Mouse (Mus musculus) hindbrain, embryonic 13.5 days (tissue): ENCODE results near the gene Cdc20. TPM values are rescaled to one million over a fixed set of nuclear protein-coding genes. Genes with fewer than 3 reads are reported as not detected.

ENCODE experiments used
- ATAC-seq: fragments of 200-750 bp; cut with Nextera tagmentation; 2 replicates; pipeline ENCODE4 v1.8.0; 2017; ENCODE audit warnings: moderate TSS enrichment; ENCODE audit not compliant: low FRiP score
- H3K27ac ChIP-seq: fragments of 300-500 bp; sonication (generic); 2 replicates; pipeline ENCODE4 v1.5.1; 2015; ENCODE audit warnings: inconsistent platforms, mild to moderate bottlenecking, moderate library complexity
- H3K27me3 ChIP-seq: fragments of 300-500 bp; sonication (generic); 2 replicates; pipeline ENCODE4 v1.6.1; 2015; ENCODE audit warnings: mild to moderate bottlenecking, inconsistent platforms
- H3K36me3 ChIP-seq: fragments of 300-500 bp; sonication (generic); 2 replicates; pipeline ENCODE4 v1.6.1; 2015; ENCODE audit warnings: mild to moderate bottlenecking, inconsistent platforms
- H3K4me1 ChIP-seq: fragments of 300-500 bp; sonication (generic); replicated peaks from 2 replicates; pipeline ENCODE4 v1.6.1; 2015; ENCODE audit warnings: inconsistent platforms
- H3K4me2 ChIP-seq: fragments of 300-500 bp; sonication (generic); 2 replicates; pipeline ENCODE4 v1.6.1; 2015; ENCODE audit warnings: inconsistent platforms, mild to moderate bottlenecking, moderate library complexity
- H3K4me3 ChIP-seq: fragments of 300-500 bp; sonication (generic); 2 replicates; pipeline ENCODE4 v1.5.1; 2015; ENCODE audit warnings: mild to moderate bottlenecking, inconsistent platforms
- H3K9ac ChIP-seq: fragments of 300-500 bp; sonication (generic); 2 replicates; pipeline ENCODE4 v1.6.1; 2015; ENCODE audit warnings: mild to moderate bottlenecking, inconsistent platforms
- H3K9me3 ChIP-seq: fragments of 300-500 bp; sonication (generic); 2 replicates; pipeline ENCODE4 v1.6.1; 2016; ENCODE audit warnings: inconsistent platforms
- WGBS: fragments of 180-500 bp; shearing (Covaris S2); methylation state at CpG from one replicate; pipeline ENCODE4 v1.1.7; 2015; 5-methylcytosine and 5-hydroxymethylcytosine counted together
- polyA plus RNA-seq: library from polyadenylated mRNA; unstranded; fragments of >200 nt; fragmentation: Nextera tagmentation; extraction: Ambion mirVana; gene quantifications from 2 replicates; pipeline ENCODE4 v1.2.1, GENCODE M21; 2015

Gene Cdc20
- polyA plus RNA-seq, 1 experiment from 2014 or later, result 56.1 TPM

DNA sequence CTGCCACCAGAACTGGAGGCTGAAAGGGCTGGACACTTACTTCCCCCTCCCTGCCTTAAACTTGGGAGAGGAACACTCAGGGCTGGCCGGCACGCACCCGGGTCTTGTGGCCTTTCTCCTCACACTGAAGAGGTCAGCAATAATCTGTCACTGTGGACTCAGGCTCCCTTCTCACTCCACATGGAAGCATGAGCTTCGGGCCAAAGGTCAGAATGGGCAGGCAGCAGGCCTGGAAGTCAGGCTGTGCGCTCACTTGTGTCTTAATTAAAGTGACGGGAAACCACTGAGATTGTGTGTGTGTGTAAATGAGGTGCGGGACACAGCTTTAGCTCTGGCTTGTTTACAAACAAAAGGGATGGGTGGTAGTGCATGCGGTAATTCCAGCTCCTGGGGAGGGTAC is 4.8 kb downstream of the Cdc20 start:
- no peak overlapping the region for H3K4me3 ChIP-seq
- H3K9ac ChIP-seq, result no peak overlapping the region; the same call in 1 of the 2 replicates
- H3K27ac ChIP-seq, result no peak overlapping the region
- ATAC-seq, result no peak
- H3K4me2 ChIP-seq, result no peak overlapping the region
- peaks cover 35% of the 10 kb centered on the region for H3K36me3 ChIP-seq
- WGBS, result 48% methylated on average over 8 of the region's 8 CpGs
- H3K9me3 ChIP-seq, result no peaks in the 10 kb centered on the region
- peaks cover 55% of the 10 kb centered on the region for H3K4me1 ChIP-seq
- H3K27me3 ChIP-seq, result no peaks in the 10 kb centered on the region

DNA sequence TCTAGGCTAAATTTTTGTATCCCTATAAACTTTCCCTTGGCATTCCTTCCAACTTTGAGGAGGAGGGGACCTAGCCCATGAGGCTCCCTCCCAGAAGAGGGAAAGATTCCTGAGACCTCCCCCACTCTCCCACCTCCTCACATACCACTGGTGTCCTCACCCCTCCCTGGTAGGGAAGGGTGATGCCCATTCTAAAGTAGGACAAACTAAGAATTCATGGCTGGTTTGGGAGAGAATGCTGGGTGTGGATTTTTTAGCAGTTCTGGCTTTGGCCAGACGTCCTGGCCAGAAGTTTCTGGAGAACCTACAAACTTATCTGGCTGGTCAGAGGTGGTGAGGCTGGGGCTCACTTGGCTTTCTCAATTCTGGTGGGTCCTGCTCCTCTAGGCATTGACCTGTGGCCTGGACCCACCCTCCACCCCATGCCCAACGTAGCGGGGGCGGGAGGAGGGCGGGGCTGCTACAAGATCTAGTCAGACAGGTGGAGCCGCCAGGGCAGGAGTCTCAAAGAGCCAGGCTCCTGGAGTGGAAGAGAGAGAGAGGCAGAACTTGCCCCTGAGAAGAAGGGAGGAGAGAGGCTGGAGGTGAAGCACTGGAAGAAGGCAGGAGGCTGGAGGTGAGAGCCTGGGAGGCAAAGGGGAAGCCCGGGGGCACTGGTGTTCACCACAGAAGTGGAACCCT is 7.8 kb downstream of the Cdc20 start:
- ATAC-seq, result no peak
- H3K9me3 ChIP-seq, result no peaks in the 10 kb centered on the region
- H3K36me3 ChIP-seq, result peaks cover 34% of the 10 kb centered on the region
- peak overlapping the region; percentile 79; the same call in 1 of the 2 replicates for H3K4me2 ChIP-seq
- WGBS, result 67% methylated on average over 7 of the region's 7 CpGs
- H3K27ac ChIP-seq, result no peak overlapping the region
- H3K4me3 ChIP-seq, result no peak overlapping the region
- peak overlapping the region; percentile 80; the same call in 1 of the 2 replicates for H3K9ac ChIP-seq
- H3K27me3 ChIP-seq, result no peaks in the 10 kb centered on the region
- H3K4me1 ChIP-seq, result peaks cover 34% of the 10 kb centered on the region

DNA sequence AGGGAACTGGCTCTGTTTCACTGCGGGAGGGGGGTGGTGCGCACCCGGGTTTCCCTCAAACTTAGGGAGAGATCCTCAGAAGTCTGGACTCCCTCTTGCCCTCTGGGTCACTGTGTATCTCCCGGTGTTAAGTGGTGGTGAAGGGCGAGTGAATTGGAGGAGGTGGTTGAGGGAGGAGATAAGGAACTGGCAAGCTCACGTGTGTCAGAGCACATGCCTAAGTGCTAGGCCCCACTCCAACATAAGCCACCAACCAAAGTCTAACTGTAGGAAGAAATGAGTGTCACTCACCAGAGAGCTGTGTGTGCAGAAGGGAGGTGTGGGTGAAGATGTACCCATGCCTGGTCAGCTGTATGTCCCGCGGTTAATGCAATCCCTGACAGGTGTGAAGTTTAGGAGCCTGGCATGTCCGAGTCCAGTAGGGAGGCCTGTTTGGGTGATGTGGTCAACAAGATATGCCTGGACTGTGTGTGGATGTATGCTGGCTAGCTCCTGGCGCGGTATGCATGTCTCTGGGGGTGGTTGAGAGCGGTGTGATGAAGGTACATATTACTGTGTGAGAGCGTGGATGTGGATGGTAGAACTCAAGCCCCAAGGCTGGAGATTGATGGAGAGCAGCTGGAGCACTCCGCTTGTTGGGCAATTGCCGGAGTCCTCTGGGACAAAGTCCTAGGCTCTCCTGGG is 8.5 kb downstream of the Cdc20 start:
- peak; percentile 30 for ATAC-seq
- Histone ChIP-seq H3K4me3 (peak overlapping the region; percentile 53), H3K27me3 (no peaks in the 10 kb centered on the region), H3K4me2 (peak overlapping the region; percentile 79), H3K4me1 (peaks cover 34% of the 10 kb centered on the region), H3K36me3 (peaks cover 32% of the 10 kb centered on the region), H3K27ac (peak overlapping the region; percentile 73), H3K9ac (peak overlapping the region; percentile 80), H3K9me3 (no peaks in the 10 kb centered on the region)
- WGBS, result 48% methylated on average over 15 of the region's 15 CpGs

DNA sequence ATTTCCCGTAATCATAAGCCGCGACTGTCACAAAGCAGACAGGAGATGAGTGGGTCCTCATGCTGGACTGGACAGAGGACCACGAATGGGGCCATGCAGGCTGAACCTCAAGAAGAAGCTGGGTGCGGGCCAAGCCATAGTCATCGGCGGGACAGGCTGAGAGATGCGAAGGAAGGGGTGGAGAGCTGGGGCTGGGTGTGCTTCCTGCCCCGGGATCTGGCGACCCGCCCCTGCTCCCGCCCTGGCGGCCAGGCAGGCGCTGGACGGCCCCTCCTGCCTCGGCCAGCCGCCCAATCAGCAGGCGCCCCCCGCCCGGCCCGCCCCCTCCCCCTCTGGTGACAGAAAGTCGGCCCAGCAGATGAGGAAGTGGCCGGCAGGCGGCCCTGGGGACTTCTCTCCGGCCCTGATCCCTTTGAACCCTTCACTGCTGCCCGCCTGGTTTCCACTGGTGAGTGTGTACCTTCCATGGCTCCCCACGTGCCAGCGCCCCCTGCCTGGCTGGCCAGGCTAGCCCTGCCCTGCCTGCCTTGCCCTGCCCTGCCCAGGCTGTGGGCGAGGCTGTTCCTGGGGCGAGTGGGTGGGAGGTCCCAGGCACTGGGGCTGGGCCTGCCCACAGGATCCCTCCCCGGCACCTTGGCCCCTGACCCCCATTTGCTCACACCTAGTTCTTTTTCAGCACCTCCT is 9.2 kb downstream of the Cdc20 start, which contains the start of gene Elovl1:
Elovl1 (plus strand) TSS at position 326 of the 684 bp plus-strand sequence.
- Histone ChIP-seq H3K4me1 (peaks cover 34% of the 10 kb centered on the region), H3K9me3 (no peaks in the 10 kb centered on the region), H3K36me3 (peaks cover 27% of the 10 kb centered on the region), H3K27ac (peak within 1 kb of the TSS; percentile 73), H3K27me3 (no peaks in the 10 kb centered on the region), H3K4me3 (peak within 1 kb of the TSS; percentile 53), H3K4me2 (peak within 1 kb of the TSS; percentile 79), H3K9ac (peak within 1 kb of the TSS; percentile 80)
- peak; percentile 92 for ATAC-seq
- under 1% methylated on average over 30 of the region's 31 CpGs for WGBS

DNA sequence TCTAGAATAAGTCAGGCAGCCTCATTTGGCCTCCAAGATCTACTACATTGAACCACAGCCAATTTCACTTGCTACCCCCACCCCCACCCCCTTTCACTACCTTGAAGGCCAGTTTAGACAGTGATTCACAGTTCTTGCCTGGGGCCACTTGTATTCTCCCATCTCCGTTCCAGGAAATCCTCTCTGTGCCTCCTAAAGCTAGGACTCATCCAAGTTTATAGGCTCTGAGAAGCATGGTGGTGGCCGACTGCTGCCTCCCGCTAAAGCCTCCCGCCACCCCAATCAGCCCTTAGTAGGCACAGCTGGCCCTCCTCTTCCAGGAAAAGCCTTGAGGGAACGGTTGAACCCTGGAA is 9.8 kb downstream of the Cdc20 start:
- ATAC-seq, result no peak; the same call in 1 of the 2 replicates
- Histone ChIP-seq H3K36me3 (peaks cover 26% of the 10 kb centered on the region), H3K9ac (peak overlapping the region; percentile 80), H3K27me3 (no peaks in the 10 kb centered on the region), H3K4me1 (peaks cover 34% of the 10 kb centered on the region), H3K4me2 (peak overlapping the region; percentile 79), H3K27ac (peak overlapping the region; percentile 73), H3K9me3 (no peaks in the 10 kb centered on the region), H3K4me3 (peak overlapping the region; percentile 53)
- 3% methylated on average over 5 of the region's 5 CpGs for WGBS

DNA sequence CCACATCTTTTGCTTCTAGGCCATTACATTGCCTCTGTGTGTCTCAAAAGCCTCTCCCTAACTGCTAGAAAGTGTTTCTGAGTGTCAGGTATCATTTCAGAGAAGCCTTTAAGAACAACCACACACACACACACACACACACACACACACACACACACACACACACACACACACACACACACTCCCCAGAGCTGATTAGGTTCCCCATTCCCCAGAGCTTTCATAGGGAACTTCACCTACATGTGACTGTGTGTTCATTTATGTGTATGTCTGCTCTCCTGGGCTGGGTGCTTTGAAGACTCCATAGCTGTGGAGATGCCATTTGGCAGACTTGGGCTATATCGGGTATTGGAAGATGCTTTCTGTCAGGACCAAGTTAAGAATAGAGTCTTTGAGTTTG is 11.8 kb downstream of the Cdc20 start:
- H3K27ac ChIP-seq, result no peak overlapping the region
- H3K27me3 ChIP-seq, result no peaks in the 10 kb centered on the region
- 97% methylated on average over 1 of the region's 1 CpGs for WGBS
- H3K9me3 ChIP-seq, result no peaks in the 10 kb centered on the region
- no peak for ATAC-seq
- H3K4me3 ChIP-seq, result no peak overlapping the region
- no peak overlapping the region for H3K4me2 ChIP-seq
- peaks cover 25% of the 10 kb centered on the region for H3K36me3 ChIP-seq
- H3K4me1 ChIP-seq, result peaks cover 34% of the 10 kb centered on the region
- no peak overlapping the region for H3K9ac ChIP-seq

DNA sequence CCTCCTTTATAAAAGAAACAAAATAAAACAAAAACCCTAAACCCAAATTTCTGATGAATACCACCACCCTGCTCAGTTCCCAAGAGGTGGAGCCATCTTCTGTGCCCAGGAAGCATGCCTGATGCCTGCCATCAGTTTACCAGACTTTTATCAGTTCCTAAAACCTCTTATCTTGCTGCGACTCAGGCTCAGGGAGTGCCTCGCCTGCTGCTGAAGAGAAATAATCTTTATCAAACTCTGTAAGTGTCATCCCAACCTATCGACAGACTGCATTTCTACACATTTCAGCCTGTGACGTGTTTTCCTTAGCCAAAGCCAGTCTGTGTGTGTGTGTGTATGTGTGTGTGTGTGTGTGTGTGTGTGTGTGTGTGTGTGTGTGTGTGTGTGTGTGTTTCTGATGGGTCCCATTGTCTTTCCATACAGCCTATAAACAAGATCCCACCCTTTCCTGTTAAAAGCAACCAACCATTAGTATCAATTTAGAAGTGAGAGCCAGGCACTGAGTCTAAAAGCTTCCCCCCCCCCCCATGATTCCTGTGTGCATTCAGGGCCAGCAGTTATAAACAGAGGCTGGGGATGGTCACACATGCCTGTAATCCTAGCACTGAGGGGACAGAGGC is 12.5 kb downstream of the Cdc20 start:
- H3K9me3 ChIP-seq, result no peaks in the 10 kb centered on the region
- ATAC-seq, result no peak
- no peak overlapping the region for H3K4me3 ChIP-seq
- WGBS, result 85% methylated on average over 4 of the region's 4 CpGs
- H3K27ac ChIP-seq, result no peak overlapping the region
- H3K36me3 ChIP-seq, result peaks cover 32% of the 10 kb centered on the region
- H3K9ac ChIP-seq, result no peak overlapping the region
- H3K27me3 ChIP-seq, result no peaks in the 10 kb centered on the region
- no peak overlapping the region for H3K4me2 ChIP-seq
- H3K4me1 ChIP-seq, result peaks cover 28% of the 10 kb centered on the region

DNA sequence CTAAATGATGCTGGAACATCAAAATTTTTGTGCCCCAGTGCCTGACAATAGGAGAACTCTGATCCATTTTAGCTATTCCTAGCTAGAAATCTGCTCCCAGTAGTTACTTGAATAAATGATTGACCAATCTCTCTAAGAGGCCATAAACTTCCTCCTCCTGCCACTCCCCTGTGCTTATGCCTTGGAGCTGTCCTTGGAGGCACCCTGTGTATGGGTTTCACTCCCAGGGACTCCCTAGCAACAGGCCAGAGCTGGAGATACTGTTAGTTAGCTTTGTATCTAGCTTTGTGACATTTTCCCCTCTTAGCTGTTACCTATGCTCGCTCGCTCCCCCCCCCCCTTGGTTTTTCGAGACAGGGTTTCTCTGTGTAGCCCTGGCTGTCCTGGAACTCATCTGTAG is 15.8 kb downstream of the Cdc20 start:
- H3K36me3 ChIP-seq, result peaks cover 63% of the 10 kb centered on the region
- H3K4me2 ChIP-seq, result no peak overlapping the region
- ATAC-seq, result no peak
- H3K9me3 ChIP-seq, result no peaks in the 10 kb centered on the region
- H3K9ac ChIP-seq, result no peak overlapping the region
- WGBS, result 89% methylated on average over 3 of the region's 3 CpGs
- H3K4me1 ChIP-seq, result no peaks in the 10 kb centered on the region; the same call in 1 of the 2 replicates
- H3K27ac ChIP-seq, result no peak overlapping the region
- H3K4me3 ChIP-seq, result no peak overlapping the region
- H3K27me3 ChIP-seq, result no peaks in the 10 kb centered on the region

DNA sequence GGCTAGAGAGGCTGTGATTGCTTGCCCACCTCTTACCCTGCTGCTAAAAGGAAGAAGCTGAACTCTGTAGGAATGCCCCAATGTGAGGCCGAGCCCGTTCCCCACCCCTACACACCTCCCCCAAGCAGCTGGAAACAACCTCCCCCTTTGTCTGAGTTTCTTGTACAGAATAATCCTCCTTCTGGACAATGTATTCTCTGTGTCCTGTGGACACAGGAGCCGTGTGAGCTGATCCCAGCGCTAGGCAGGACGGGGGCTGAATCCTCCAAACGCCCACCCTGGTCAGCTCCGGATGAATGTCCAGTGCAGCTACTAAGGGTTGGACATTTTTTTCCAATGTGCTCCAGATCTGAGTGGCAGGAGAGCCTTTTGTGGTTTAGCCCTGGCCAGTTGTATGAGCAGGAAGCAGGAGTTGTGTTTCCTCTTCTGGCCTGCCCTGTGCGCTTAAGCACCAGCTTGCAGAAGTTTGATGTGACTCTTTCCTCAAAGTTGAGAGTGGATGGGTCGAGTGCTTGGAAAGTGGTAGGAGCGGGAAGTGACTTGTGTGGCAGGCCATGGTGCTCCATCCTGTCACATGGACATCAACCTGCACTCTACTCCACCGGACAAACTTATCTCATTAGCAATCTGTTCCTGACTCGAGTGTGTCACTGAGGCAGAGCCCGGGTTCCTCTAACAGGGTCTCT is 19.9 kb downstream of the Cdc20 start:
- Histone ChIP-seq H3K4me1 (no peaks in the 10 kb centered on the region), H3K27me3 (no peaks in the 10 kb centered on the region), H3K36me3 (peaks cover 98% of the 10 kb centered on the region), H3K9ac (no peak overlapping the region), H3K4me2 (no peak overlapping the region), H3K27ac (no peak overlapping the region), H3K4me3 (no peak overlapping the region), H3K9me3 (no peaks in the 10 kb centered on the region)
- no peak for ATAC-seq
- WGBS, result 91% methylated on average over 13 of the region's 13 CpGs

DNA sequence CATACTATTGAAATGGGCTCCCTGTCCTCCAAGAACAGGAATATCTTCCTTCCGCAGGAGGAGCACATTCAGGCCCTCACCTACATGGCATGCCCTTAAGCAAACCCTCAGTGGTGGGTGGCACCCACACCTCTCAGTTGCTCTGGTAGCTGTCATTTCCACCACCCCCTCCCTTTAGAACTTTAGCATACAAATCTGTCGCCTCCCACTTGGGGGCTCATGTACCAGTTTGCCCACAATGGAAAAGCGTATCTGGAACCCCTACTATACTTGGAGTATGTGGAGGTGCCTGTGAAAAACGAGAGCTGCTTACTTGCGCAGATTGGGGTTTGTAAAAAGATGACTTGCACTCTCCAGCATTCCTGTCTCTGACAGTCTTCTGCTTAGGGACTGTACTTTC is 20.8 kb downstream of the Cdc20 start:
- H3K4me2 ChIP-seq, result no peak overlapping the region
- no peaks in the 10 kb centered on the region for H3K9me3 ChIP-seq
- H3K27ac ChIP-seq, result no peak overlapping the region
- H3K4me3 ChIP-seq, result no peak overlapping the region
- peaks cover 98% of the 10 kb centered on the region for H3K36me3 ChIP-seq
- no peaks in the 10 kb centered on the region for H3K4me1 ChIP-seq
- no peak overlapping the region for H3K9ac ChIP-seq
- no peak for ATAC-seq
- H3K27me3 ChIP-seq, result no peaks in the 10 kb centered on the region
- 91% methylated on average over 5 of the region's 5 CpGs for WGBS

DNA sequence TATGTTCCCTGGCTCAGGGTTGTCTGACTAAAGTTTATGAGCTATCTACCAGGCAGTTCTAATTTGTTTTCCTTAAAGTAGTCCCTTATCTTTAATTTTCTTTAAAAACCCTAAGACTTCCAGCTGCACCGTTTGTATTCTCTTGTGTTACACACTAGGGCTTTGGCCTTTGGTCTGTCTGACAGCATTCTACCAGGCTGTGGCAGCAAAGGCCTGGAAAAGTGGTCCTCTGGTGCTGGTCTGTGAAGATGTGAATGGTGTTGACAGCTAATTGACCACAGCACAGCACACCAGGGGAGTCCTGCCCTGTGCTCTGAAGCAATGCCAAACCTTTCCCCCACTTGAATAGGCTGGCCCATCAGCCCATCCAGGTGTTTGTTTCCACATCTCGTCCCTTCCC is 21.4 kb downstream of the Cdc20 start:
- H3K9ac ChIP-seq, result no peak overlapping the region
- H3K27me3 ChIP-seq, result no peaks in the 10 kb centered on the region
- no peak overlapping the region for H3K4me3 ChIP-seq
- no peaks in the 10 kb centered on the region for H3K9me3 ChIP-seq
- 88% methylated on average over 2 of the region's 2 CpGs for WGBS
- ATAC-seq, result no peak
- H3K27ac ChIP-seq, result no peak overlapping the region
- no peaks in the 10 kb centered on the region for H3K4me1 ChIP-seq
- H3K36me3 ChIP-seq, result peaks cover 95% of the 10 kb centered on the region
- no peak overlapping the region for H3K4me2 ChIP-seq

DNA sequence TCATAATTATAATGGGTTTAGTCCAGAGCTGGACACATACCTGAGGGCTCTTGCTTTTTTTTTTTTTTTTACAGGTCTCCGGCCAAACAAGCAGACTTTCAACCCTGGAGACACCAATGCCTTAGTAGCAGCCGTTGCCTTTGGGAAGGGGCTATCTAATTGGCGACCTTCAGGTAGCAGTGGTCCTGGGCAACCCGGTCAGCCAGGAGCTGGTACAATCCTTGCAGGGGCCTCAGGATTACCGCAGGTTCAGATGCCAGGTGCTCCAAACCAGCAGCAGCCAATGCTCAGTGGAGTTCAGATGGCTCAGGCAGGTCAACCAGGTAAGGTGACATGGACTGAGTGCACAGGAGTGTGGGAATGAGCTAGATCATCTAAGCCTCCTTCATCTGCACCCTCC is 23.6 kb downstream of the Cdc20 start:
- Histone ChIP-seq H3K36me3 (peaks cover 73% of the 10 kb centered on the region), H3K27me3 (no peaks in the 10 kb centered on the region), H3K4me1 (peaks cover 13% of the 10 kb centered on the region), H3K9ac (no peak overlapping the region), H3K4me2 (no peak overlapping the region), H3K27ac (no peak overlapping the region), H3K4me3 (no peak overlapping the region), H3K9me3 (no peaks in the 10 kb centered on the region)
- no peak for ATAC-seq
- WGBS, result 97% methylated on average over 5 of the region's 5 CpGs
